Mouse (Mus musculus) stomach, postnatal 0 days (tissue): ENCODE measurements around the gene Snph. TPM values are rescaled to one million over a fixed set of nuclear protein-coding genes. Genes with fewer than 3 reads are reported as not detected.

ENCODE experiments used
- ATAC-seq: fragments of 200-750 bp; cut with Nextera tagmentation; 2 replicates; pipeline ENCODE4 v1.8.0; 2017; ENCODE audit not compliant: low FRiP score, low TSS enrichment
- DNase-seq: peaks from one replicate; pipeline ENCODE4 v3.0.0-alpha.2; 2016; ENCODE audit warnings: low spot score
- H3K27ac ChIP-seq: fragments of 300-500 bp; sonication (generic); replicated peaks from 2 replicates; pipeline ENCODE4 v1.5.1; 2014; ENCODE audit warnings: mild to moderate bottlenecking, control low read depth
- H3K27me3 ChIP-seq: fragments of 300-500 bp; sonication (generic); 2 replicates; pipeline ENCODE4 v1.6.1; 2014; ENCODE audit warnings: low read length; ENCODE audit not compliant: control insufficient read depth, insufficient read depth
- H3K36me3 ChIP-seq: fragments of 300-500 bp; sonication (generic); 2 replicates; pipeline ENCODE4 v1.6.1; 2014; ENCODE audit warnings: low read length, mixed read lengths; ENCODE audit not compliant: control insufficient read depth, insufficient read depth
- H3K4me1 ChIP-seq: fragments of 300-500 bp; sonication (generic); replicated peaks from 2 replicates; pipeline ENCODE4 v1.6.1; 2014; ENCODE audit warnings: antibody characterized with exemption; ENCODE audit not compliant: control insufficient read depth, insufficient read depth
- H3K4me2 ChIP-seq: fragments of 300-500 bp; sonication (generic); replicated peaks from 2 replicates; pipeline ENCODE4 v1.6.1; 2014; ENCODE audit warnings: low read depth, mild to moderate bottlenecking, control low read depth, moderate library complexity
- H3K4me3 ChIP-seq: fragments of 300-500 bp; sonication (generic); 2 replicates; pipeline ENCODE4 v1.5.1; 2014; ENCODE audit warnings: low read depth, low read length, control low read depth
- H3K9ac ChIP-seq: fragments of 300-500 bp; sonication (generic); 2 replicates; pipeline ENCODE4 v1.6.1; 2014; ENCODE audit warnings: mild to moderate bottlenecking, low read length, control low read depth, mixed read lengths
- H3K9me3 ChIP-seq: fragments of 300-500 bp; sonication (generic); 2 replicates; pipeline ENCODE4 v1.6.1; 2016; ENCODE audit warnings: low read length; ENCODE audit not compliant: control insufficient read depth
- CTCF ChIP-seq: IDR thresholded peaks from 2 replicates; pipeline ENCODE4 v1.5.1; 2016; ENCODE audit warnings: antibody characterized with exemption, low read depth, mild to moderate bottlenecking, moderate library complexity
- EP300 ChIP-seq: optimal IDR thresholded peaks from 2 replicates; pipeline ENCODE3; 2016; ENCODE audit warnings: antibody characterized with exemption
- whole genome bisulfite sequencing: fragments of 180-500 bp; shearing (Covaris S2); extraction: QIAGEN DNeasy Blood & Tissue Kit; methylation state at CpG from one replicate; pipeline ENCODE4 v1.1.7; 2014; 5-methylcytosine and 5-hydroxymethylcytosine counted together
- polyA plus RNA-seq: library from polyadenylated mRNA; unstranded; fragments of >200 nt; fragmentation: Nextera tagmentation; extraction: Ambion mirVana; gene quantifications from 2 replicates; pipeline ENCODE4 v1.2.1, GENCODE M21; 2015

The Snph gene
- polyA plus RNA-seq, 1 experiment from 2014 or later, result 0.50 TPM

GRCm38 (mm10) chr2:151608435-151608834 is 24.0 kb downstream of the Snph start:
- no peaks in the 10 kb centered on the region for H3K9me3 ChIP-seq
- H3K27me3 ChIP-seq, result no peaks in the 10 kb centered on the region
- no peak overlapping the region for H3K9ac ChIP-seq
- DNase-seq (no peak), ATAC-seq (no peak)
- H3K4me1 ChIP-seq, result no peaks in the 10 kb centered on the region
- 76% methylated on average over 1 of the region's 1 CpGs for WGBS
- no peak for TF ChIP-seq CTCF
- TF ChIP-seq EP300, result no peak
- H3K4me2 ChIP-seq, result no peak overlapping the region
- no peaks in the 10 kb centered on the region for H3K36me3 ChIP-seq
- no peak overlapping the region for H3K27ac ChIP-seq
- H3K4me3 ChIP-seq, result no peak overlapping the region

GRCm38 (mm10) chr2:151605437-151605987 is 26.9 kb downstream of the Snph start:
- TF ChIP-seq CTCF (no peak), EP300 (no peak)
- Histone ChIP-seq H3K4me2 (no peak overlapping the region), H3K9me3 (no peaks in the 10 kb centered on the region), H3K27ac (no peak overlapping the region), H3K9ac (no peak overlapping the region), H3K36me3 (no peaks in the 10 kb centered on the region), H3K4me3 (no peak overlapping the region), H3K27me3 (no peaks in the 10 kb centered on the region), H3K4me1 (no peaks in the 10 kb centered on the region)
- WGBS, result 36% methylated on average over 11 of the region's 11 CpGs
- ATAC-seq (no peak), DNase-seq (no peak)

- WGBS, result 57% methylated on average over 4 of the region's 4 CpGs
- H3K4me3 ChIP-seq, result no peak overlapping the region
- H3K27ac ChIP-seq, result no peak overlapping the region
- no peaks in the 10 kb centered on the region for H3K4me1 ChIP-seq
- H3K36me3 ChIP-seq, result no peaks in the 10 kb centered on the region
- no peaks in the 10 kb centered on the region for H3K27me3 ChIP-seq
- H3K9ac ChIP-seq, result no peak overlapping the region
- H3K9me3 ChIP-seq, result no peaks in the 10 kb centered on the region
- TF ChIP-seq CTCF (no peak), EP300 (no peak)
- no peak overlapping the region for H3K4me2 ChIP-seq
- ATAC-seq, result no peak
- DNase-seq, result no peak
Measured at GRCm38 (mm10) chr2:151603630-151604029, 28.8 kb downstream of the Snph start.

GRCm38 (mm10) chr2:151602106-151602505 is 30.3 kb downstream of the Snph start:
- DNase-seq (no peak), ATAC-seq (no peak)
- no peaks in the 10 kb centered on the region for H3K9me3 ChIP-seq
- H3K4me2 ChIP-seq, result no peak overlapping the region
- H3K27me3 ChIP-seq, result no peaks in the 10 kb centered on the region
- no peaks in the 10 kb centered on the region for H3K4me1 ChIP-seq
- 44% methylated on average over 4 of the region's 4 CpGs for WGBS
- H3K36me3 ChIP-seq, result no peaks in the 10 kb centered on the region
- no peak overlapping the region for H3K4me3 ChIP-seq
- no peak overlapping the region for H3K9ac ChIP-seq
- no peak overlapping the region for H3K27ac ChIP-seq
- TF ChIP-seq EP300 (no peak), CTCF (no peak)

GRCm38 (mm10) chr2:151598068-151598467 is 34.3 kb downstream of the Snph start:
- no peak overlapping the region for H3K9ac ChIP-seq
- ATAC-seq (no peak), DNase-seq (no peak)
- no peak overlapping the region for H3K4me3 ChIP-seq
- H3K36me3 ChIP-seq, result no peaks in the 10 kb centered on the region
- no peaks in the 10 kb centered on the region for H3K27me3 ChIP-seq
- no peaks in the 10 kb centered on the region for H3K4me1 ChIP-seq
- H3K4me2 ChIP-seq, result no peak overlapping the region
- TF ChIP-seq CTCF, result no peak
- no peak for TF ChIP-seq EP300
- WGBS, result 65% methylated on average over 2 of the region's 2 CpGs
- H3K9me3 ChIP-seq, result no peaks in the 10 kb centered on the region
- no peak overlapping the region for H3K27ac ChIP-seq

GRCm38 (mm10) chr2:151587306-151587705 is 45.1 kb downstream of the Snph start:
- Histone ChIP-seq H3K27ac (no peak overlapping the region), H3K9ac (no peak overlapping the region), H3K4me1 (no peaks in the 10 kb centered on the region), H3K36me3 (no peaks in the 10 kb centered on the region), H3K4me3 (no peak overlapping the region), H3K27me3 (no peaks in the 10 kb centered on the region), H3K4me2 (no peak overlapping the region), H3K9me3 (no peaks in the 10 kb centered on the region)
- WGBS, result 56% methylated on average over 9 of the region's 9 CpGs
- TF ChIP-seq EP300, result no peak
- DNase-seq, result no peak
- ATAC-seq, result no peak
